Mouse (Mus musculus) kidney, adult 2 months (tissue): ENCODE measurements around the gene Mcm3ap. TPM values are rescaled to one million over a fixed set of nuclear protein-coding genes. Genes with fewer than 3 reads are reported as not detected.
A peak's percentile ranks its signal among the peaks of the same experiment; 100 is the strongest.

ENCODE experiments used
- DNase-seq: peaks from one replicate; pipeline ENCODE4 v3.0.0; 2021
- H3K27ac ChIP-seq: fragments of 200-500 bp; 2 replicates; pipeline ENCODE4 v1.5.1; 2012; ENCODE audit warnings: low read depth, low read length, control low read depth, inconsistent platforms; ENCODE audit not compliant: insufficient read depth
- H3K27me3 ChIP-seq: fragments of 200-500 bp; replicated peaks from 2 replicates; pipeline ENCODE4 v1.6.1; 2012; ENCODE audit warnings: mild to moderate bottlenecking, moderate library complexity, low read length, inconsistent platforms; ENCODE audit not compliant: control insufficient read depth, insufficient read depth
- H3K36me3 ChIP-seq: fragments of 200-500 bp; 2 replicates; pipeline ENCODE4 v1.6.1; 2012; ENCODE audit warnings: mild to moderate bottlenecking, moderate library complexity, low read length, inconsistent platforms; ENCODE audit not compliant: control insufficient read depth, insufficient read depth
- H3K4me1 ChIP-seq: fragments of 200-500 bp; 2 replicates; pipeline ENCODE4 v1.6.1; 2011; ENCODE audit warnings: low read length; ENCODE audit not compliant: control insufficient read depth, insufficient read depth
- H3K4me3 ChIP-seq: fragments of 200-500 bp; 2 replicates; pipeline ENCODE4 v1.5.1; 2011; ENCODE audit warnings: mild to moderate bottlenecking, low read depth, low read length, control low read depth; ENCODE audit not compliant: insufficient read depth
- CTCF ChIP-seq: fragments of 200-500 bp; conservative IDR thresholded peaks from 2 replicates; pipeline ENCODE4 v1.5.1; 2011; ENCODE audit warnings: low read depth, mild to moderate bottlenecking, control low read depth, low read length, moderate library complexity, mixed read lengths; ENCODE audit not compliant: insufficient read depth, insufficient read length
- POLR2A ChIP-seq: fragments of 200-500 bp; IDR thresholded peaks from one replicate; pipeline ENCODE4 v1.6.1; 2011; ENCODE audit warnings: low read depth, low read length, control low read depth
- WGBS: fragments of 180-500 bp; shearing (Covaris S2); methylation state at CpG from one replicate; pipeline ENCODE4 v1.1.7; 2018; 5-methylcytosine and 5-hydroxymethylcytosine counted together
- polyA plus RNA-seq: library from polyadenylated mRNA; depleted of rRNA; stranded (reverse); fragments of >200 nt; gene quantifications from 2 replicates; pipeline ENCODE4 v1.2.3, GENCODE M21; 2012

The Mcm3ap gene
- polyA plus RNA-seq, 1 experiment: 18.3 TPM

GRCm38 (mm10) chr10:76445996-76446681 lies 22.6 kb upstream of the Mcm3ap start:
- 64% methylated on average over 4 of the region's 4 CpGs for WGBS
- TF ChIP-seq CTCF (no peak), POLR2A (no peak)
- Histone ChIP-seq H3K4me3 (no peak overlapping the region), H3K4me1 (peaks cover 8% of the 10 kb centered on the region; the same call in 1 of the 2 replicates), H3K27me3 (no peaks in the 10 kb centered on the region), H3K27ac (peak overlapping the region; percentile 28; the same call in 1 of the 2 replicates), H3K36me3 (no peaks in the 10 kb centered on the region)
- DNase-seq: peak; percentile 39

GRCm38 (mm10) chr10:76447406-76448229 lies 21.1 kb upstream of the Mcm3ap start:
- no peak for DNase-seq
- H3K27ac ChIP-seq: peak overlapping the region; percentile 49; the same call in 1 of the 2 replicates
- TF ChIP-seq POLR2A (no peak), CTCF (no peak)
- WGBS: 78% methylated on average over 15 of the region's 15 CpGs
- no peak overlapping the region for H3K4me3 ChIP-seq
- H3K27me3 ChIP-seq: no peaks in the 10 kb centered on the region
- H3K4me1 ChIP-seq: peaks cover 4% of the 10 kb centered on the region; the same call in 1 of the 2 replicates
- H3K36me3 ChIP-seq: no peaks in the 10 kb centered on the region

GRCm38 (mm10) chr10:76448851-76449250 lies 19.9 kb upstream of the Mcm3ap start, which contains the start of gene 2610028H24Rik:
TSS of gene 2610028H24Rik (plus strand) at chr10:76449081.
- H3K27me3 ChIP-seq: no peaks in the 10 kb centered on the region
- no peak within 1 kb of the TSS for H3K27ac ChIP-seq
- 70% methylated on average over 5 of the region's 5 CpGs for WGBS
- no peak for DNase-seq
- no peak within 1 kb of the TSS for H3K4me3 ChIP-seq
- no peaks in the 10 kb centered on the region for H3K36me3 ChIP-seq
- no peak for TF ChIP-seq CTCF
- TF ChIP-seq POLR2A: no peak
- no peaks in the 10 kb centered on the region for H3K4me1 ChIP-seq

- TF ChIP-seq CTCF (peak; percentile 79), POLR2A (no peak)
- Histone ChIP-seq H3K27ac (no peak overlapping the region), H3K27me3 (no peaks in the 10 kb centered on the region), H3K36me3 (no peaks in the 10 kb centered on the region), H3K4me3 (no peak overlapping the region), H3K4me1 (no peaks in the 10 kb centered on the region)
- DNase-seq: peak; percentile 53
- 52% methylated on average over 5 of the region's 5 CpGs for WGBS
Observed at GRCm38 (mm10) chr10:76455289-76455688, 13.4 kb upstream of the Mcm3ap start.

GRCm38 (mm10) chr10:76461255-76461654 lies 7.5 kb upstream of the Mcm3ap start:
- H3K27me3 ChIP-seq: no peaks in the 10 kb centered on the region
- H3K36me3 ChIP-seq: no peaks in the 10 kb centered on the region
- no peaks in the 10 kb centered on the region for H3K4me1 ChIP-seq
- 100% methylated on average over 1 of the region's 1 CpGs for WGBS
- no peak for TF ChIP-seq CTCF
- TF ChIP-seq POLR2A: no peak
- no peak overlapping the region for H3K4me3 ChIP-seq
- no peak overlapping the region for H3K27ac ChIP-seq
- no peak for DNase-seq

- WGBS: 89% methylated on average over 7 of the region's 7 CpGs
Observed at GRCm38 (mm10) chr10:76462312-76462711, 6.4 kb upstream of the Mcm3ap start.

GRCm38 (mm10) chr10:76462721-76463120 lies 6.0 kb upstream of the Mcm3ap start:
- Histone ChIP-seq H3K36me3 (no peaks in the 10 kb centered on the region), H3K4me1 (no peaks in the 10 kb centered on the region), H3K4me3 (no peak overlapping the region), H3K27me3 (no peaks in the 10 kb centered on the region), H3K27ac (no peak overlapping the region)
- no peak for DNase-seq
- 91% methylated on average over 6 of the region's 6 CpGs for WGBS
- TF ChIP-seq CTCF: no peak

More at GRCm38 (mm10) chr10:76462312-76462711, 6.4 kb upstream of the Mcm3ap start:
- no peak for DNase-seq
- no peaks in the 10 kb centered on the region for H3K4me1 ChIP-seq
- H3K4me3 ChIP-seq: no peak overlapping the region
- TF ChIP-seq CTCF: no peak
- no peak for TF ChIP-seq POLR2A
- H3K27ac ChIP-seq: no peak overlapping the region
- H3K27me3 ChIP-seq: no peaks in the 10 kb centered on the region
- no peaks in the 10 kb centered on the region for H3K36me3 ChIP-seq
